Mouse (Mus musculus): ENCODE measurements around the gene Eml3. TPM values are rescaled to one million over a fixed set of nuclear protein-coding genes. Genes with fewer than 3 reads are reported as not detected.
"Not testable (repeated sequence)": the region's sequence is repeated elsewhere in the genome, so short reads cannot be mapped to it uniquely, and the experiment has no call there.

Eml3 gene
- total RNA-seq (2015; ENCODE audit: low replicate concordance), result 6.5 and 9.6 TPM in 2 replicates
- total RNA-seq (2017; ENCODE audit: low replicate concordance), result 7.1 and 14.0 TPM in 2 replicates

- ATAC-seq (replicated peaks; ENCODE audit: low FRiP score, poor library complexity, severe bottlenecking), result peak; percentile 85
Observed at GRCm38 (mm10) chr19:8929224-8930088, at the start of gene Eml3, which contains the start of gene Rom1. Gene Eml3 (plus strand): TSS chr19:8929552. Gene Rom1 (minus strand): TSS chr19:8929356.

DNA sequence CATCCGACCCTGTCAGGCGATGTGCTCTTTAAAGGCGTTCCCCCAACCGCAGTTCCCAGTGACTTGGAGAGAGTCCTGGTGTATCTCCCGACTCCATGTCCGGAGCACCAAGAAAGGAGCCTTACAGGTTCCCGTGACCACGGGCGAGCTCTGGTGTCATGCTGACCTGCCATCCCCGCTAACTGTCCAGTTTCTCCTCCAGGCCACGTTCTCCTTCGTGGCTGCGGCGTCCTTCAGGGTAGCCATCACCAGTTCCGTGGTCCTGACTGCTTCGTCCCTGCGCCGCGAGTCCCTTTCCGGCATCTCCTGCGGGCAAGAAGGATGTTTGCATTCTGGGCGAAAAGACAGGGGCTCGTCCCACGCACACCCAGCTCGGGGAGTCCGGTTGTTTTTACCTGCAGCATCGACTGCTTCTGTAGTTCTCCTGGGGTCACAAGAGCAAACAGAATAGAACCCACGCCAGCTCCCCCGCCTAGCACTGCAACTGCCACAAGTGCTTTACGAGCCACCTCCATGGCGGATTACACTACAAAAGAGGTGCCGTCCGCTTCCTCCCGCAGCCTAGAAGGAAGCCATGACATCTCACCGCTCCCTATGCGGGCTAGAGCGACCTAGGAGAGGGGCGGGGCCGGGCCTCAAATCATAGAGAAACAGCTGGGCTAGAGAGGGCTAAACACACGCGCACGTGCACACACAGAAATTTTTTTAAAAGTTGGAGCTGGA, 48.9 kb upstream of the Eml3 start, which contains the start of gene Uqcc3:
Gene Uqcc3 (minus strand): TSS at position 613 of the 723 bp plus-strand sequence.
- ATAC-seq (replicated peaks; ENCODE audit: low FRiP score, poor library complexity, severe bottlenecking), result peak; percentile 98

DNA sequence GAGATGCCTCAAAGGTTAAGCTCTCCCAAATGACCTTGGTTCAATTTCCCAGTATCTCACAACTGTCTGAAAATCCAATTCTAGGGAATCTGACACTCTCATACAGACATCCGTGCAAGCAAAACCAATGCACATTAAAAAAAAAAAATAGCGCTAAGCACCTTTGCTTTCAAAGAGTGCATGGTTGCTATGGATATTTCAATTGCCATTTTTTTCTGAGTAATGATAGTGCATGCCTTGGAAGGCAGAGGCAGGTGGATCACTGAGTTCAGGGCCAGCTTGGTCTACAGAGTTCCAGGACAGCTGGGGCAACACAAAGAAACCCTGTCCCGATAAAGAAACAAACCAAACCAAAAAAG, 48.3 kb upstream of the Eml3 start:
- ATAC-seq (replicated peaks; ENCODE audit: low FRiP score, poor library complexity, severe bottlenecking), result no peak

GRCm38 (mm10) chr19:8883616-8884015, 45.7 kb upstream of the Eml3 start, which contains the start of the genes Lbhd1 and Gm49403:
Gene Lbhd1 (plus strand): TSS chr19:8883732.
Gene Gm49403 (plus strand): TSS chr19:8883930.
- ATAC-seq (replicated peaks; ENCODE audit: low FRiP score, poor library complexity, severe bottlenecking), result no peak

DNA sequence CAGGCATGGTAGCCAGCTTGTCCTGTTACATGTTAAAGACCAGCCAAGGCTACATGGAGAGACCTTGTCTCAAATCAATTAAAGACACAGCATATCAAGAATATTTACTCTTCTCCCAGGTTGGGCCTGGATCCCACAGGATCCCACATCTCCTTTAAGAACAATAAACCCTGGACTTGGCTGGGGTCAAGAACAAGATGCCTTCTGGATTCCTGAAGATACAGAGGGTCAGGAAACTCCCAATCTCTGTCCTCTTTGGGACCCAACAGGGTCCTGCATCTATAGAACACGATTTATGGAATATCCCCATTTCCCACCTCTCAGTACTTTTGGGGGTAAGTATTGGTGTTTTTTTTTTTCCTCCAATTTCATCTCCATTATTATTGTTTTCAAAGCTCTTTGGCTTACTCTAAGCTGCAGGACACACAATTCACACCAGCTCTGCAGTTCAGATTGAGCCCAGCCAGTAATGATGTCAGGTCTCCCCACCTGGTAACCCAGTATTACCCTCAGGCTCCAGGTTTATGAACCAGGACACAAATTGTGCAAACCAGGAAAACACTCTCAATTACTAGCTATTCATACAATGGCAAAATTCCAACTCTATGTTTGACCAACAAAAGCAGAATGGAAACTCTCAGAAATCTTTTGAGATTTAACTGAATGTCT, 42.3 kb upstream of the Eml3 start:
- ATAC-seq (replicated peaks; ENCODE audit: low FRiP score, poor library complexity, severe bottlenecking), result no peak

- ATAC-seq (replicated peaks; ENCODE audit: low FRiP score, poor library complexity, severe bottlenecking), result 0 out of 2 replicates have a peak, but pooled peaks have one; percentile 39
Observed at GRCm38 (mm10) chr19:8887585-8888463, 41.5 kb upstream of the Eml3 start.

DNA sequence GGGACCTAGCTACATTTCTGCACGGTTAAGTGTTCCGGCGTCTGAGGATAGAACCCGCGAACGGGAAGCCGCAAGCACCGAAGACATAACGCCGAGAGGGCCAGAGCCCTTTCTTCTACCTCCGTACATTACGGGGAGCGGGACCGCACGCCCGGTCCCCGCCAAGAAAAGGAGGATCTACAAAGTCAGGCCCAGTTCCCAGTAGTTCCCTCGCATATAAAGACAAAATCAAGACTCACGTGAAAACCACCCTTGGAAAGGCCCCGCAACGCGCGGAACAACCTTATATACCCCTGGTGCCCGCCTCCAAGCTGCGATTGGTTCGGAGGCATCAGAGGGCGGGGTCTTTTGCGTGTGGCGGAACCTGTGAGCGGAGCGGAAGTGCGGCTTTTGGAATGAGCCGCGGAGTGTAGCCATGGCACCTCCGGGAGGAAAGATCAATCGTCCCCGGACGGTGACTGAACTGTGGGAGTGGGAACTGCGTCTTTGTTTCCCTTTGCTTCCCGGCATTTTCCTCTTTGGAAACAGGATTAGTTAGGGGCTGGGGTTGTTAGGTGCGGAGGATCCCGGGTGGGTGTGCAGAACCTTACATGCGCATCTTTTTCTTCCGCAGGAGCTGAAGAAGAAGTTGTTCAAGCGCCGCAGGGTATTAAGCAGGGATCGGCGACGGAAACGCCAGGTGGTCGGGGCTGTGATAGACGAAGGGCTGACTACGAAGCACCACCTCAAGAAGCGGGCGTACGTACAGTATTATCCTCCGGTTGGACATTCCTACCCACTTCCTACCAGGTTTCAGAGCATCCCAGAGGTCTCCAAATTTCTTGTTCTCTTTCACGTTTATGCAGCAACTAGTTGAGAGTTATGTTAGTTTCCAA, 40.6 kb upstream of the Eml3 start, which contains the start of the genes 1810009A15Rik and Gm49416:
Gene 1810009A15Rik (plus strand): TSS at position 343 of the 875 bp plus-strand sequence.
Gene Gm49416 (plus strand): TSS at position 416 of the 875 bp plus-strand sequence.
- peak; percentile 94 for ATAC-seq (replicated peaks; ENCODE audit: low FRiP score, poor library complexity, severe bottlenecking)

DNA sequence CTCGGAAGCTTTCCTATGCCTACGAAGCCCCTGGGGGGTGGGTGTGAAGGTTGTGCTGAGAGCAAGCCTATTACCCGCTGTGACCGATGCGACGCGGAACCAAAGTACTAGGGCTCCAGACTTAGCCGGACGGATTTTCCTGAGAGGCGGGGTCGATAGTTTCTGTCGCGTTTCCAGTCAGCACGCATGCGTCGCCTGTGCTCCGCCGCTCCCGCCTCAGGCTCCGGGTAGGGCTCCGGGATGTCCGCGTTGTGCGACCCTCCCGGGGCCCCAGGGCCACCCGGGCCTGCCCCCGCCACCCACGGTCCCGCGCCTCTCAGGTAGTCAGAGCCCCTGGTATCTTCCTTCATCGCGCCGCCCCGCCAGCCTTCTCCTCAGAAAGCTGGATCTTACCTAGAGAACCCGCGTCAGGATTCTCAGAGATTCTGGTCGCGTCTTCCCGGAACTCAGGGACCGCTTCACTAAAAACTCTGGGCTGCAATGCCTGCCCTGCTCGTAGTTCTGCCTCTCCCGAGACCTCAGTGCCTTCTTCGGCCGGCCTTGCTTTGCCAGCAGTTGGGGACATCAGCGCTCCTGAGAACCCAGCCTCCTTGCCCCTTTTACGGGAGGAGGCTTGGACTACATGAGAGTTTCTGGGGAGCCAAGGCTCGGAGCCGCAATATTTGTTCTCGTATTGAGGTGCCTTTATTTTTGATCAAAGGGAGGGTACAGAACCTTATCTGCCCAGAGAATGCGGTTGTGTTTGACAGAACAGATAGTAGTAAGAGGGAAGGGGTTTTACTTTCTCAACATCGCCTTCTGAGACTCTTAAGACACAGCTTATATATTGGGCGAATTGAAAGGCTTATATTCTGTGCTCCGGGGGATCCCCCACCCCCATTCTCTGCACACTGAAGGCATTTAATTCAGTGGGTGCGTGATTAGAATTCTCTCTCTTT, 36.3 kb upstream of the Eml3 start, which contains the start of gene Ints5:
Gene Ints5 (plus strand): TSS at position 177 of the 938 bp plus-strand sequence.
- ATAC-seq (replicated peaks; ENCODE audit: low FRiP score, poor library complexity, severe bottlenecking), result peak; percentile 68

DNA sequence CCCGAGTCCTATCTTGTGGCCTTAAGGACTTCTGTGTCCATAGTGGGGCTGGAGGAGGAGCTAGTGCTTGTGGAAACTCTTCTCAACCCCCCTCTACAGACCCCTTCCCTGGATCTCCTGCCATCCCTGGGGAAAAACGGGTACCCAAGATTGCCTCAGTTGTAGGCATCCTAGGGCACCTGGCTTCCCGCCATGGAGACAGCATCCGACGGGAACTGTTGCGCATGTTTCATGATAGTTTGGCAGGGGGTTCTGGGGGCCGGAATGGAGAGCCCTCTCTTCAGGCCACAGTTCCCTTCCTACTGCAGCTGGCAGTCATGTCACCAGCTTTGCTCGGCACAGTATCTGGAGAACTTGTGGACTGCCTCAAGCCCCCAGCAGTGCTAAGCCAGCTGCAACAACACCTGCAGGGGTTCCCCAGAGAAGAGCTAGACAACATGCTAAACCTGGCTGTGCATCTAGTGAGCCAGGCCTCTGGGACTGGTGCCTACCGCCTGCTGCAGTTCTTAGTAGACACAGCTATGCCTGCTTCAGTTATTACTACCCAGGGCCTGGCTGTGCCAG, 33.9 kb upstream of the Eml3 start:
- no peak for ATAC-seq (replicated peaks; ENCODE audit: low FRiP score, poor library complexity, severe bottlenecking)

DNA sequence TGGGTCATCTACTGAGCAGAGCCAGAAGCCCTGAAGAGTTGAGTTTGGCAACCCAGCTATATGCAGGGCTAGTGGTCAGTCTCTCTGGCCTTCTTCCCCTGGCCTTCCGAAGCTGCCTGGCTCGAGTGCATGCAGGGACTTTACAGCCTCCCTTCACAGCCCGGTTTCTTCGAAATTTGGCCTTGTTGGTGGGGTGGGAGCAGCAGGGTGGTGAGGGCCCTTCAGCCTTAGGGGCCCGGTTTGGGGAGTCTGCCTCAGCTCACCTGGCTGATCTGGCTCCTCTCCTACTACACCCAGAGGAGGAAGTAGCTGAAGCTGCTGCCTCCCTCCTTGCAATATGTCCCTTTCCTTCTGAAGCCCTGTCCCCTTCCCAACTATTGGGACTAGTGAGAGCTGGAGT, 33.1 kb upstream of the Eml3 start:
- ATAC-seq (replicated peaks; ENCODE audit: low FRiP score, poor library complexity, severe bottlenecking), result not testable (repeated sequence)

- peak; percentile 55 for ATAC-seq (replicated peaks; ENCODE audit: low FRiP score, poor library complexity, severe bottlenecking)
Observed at GRCm38 (mm10) chr19:8897211-8897864, 32.0 kb upstream of the Eml3 start.

DNA sequence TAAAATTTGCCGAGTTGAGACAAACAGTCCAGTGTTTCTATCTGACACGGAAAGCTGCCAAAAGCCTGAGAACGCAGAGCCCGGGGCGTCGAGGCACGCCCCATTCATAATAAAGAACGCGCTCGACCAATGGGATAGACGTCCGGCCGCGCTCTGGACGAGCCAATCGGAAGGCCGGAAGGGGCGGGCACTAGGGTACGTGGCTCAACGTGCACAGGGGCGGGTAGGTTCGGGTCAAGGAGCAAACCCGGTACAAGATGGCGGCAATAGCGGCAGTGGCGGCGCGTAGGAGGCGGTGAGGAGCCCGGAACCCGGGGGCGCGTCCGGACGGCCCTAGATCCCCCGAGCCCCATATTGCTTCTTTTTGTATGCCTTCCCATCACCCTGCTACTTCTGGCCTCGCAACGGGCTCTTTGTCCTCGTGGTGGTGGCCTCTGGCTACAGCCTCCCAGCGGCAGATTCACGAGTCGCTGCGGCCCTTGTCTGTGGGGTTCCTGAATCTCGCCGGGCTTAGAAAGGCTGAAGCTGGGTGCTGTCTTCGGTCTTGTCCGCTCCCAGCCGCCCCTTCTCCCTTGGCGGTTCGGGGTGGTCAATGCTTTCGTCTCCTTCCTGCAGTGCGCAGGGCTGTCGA, 31.4 kb upstream of the Eml3 start, which contains the start of gene Ganab:
Gene Ganab (plus strand): TSS at position 207 of the 631 bp plus-strand sequence.
- peak; percentile 97 for ATAC-seq (replicated peaks; ENCODE audit: low FRiP score, poor library complexity, severe bottlenecking)

DNA sequence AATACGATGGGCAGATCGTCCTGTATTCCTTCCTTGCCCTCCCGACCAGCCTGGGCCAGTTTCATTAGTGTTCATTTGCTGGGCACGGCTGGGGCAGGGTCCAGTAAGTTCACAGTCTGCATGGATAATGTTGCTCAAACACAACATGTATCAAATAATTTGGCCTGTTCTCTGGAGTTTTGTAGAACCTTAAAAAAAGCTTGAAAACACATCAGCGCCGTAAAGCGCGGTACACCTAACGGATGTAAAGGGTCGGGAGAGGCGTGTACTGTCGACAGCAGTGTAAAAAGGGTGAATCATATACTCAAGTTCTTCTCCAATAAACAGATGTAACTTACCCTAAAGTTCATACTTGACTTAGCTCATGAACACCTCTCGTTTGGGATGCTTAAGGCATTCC, 30.8 kb upstream of the Eml3 start:
- ATAC-seq (replicated peaks; ENCODE audit: low FRiP score, poor library complexity, severe bottlenecking), result no peak; the same call in 1 of the 2 replicates

GRCm38 (mm10) chr19:8899079-8899478, 30.3 kb upstream of the Eml3 start:
- no peak for ATAC-seq (replicated peaks; ENCODE audit: low FRiP score, poor library complexity, severe bottlenecking)

DNA sequence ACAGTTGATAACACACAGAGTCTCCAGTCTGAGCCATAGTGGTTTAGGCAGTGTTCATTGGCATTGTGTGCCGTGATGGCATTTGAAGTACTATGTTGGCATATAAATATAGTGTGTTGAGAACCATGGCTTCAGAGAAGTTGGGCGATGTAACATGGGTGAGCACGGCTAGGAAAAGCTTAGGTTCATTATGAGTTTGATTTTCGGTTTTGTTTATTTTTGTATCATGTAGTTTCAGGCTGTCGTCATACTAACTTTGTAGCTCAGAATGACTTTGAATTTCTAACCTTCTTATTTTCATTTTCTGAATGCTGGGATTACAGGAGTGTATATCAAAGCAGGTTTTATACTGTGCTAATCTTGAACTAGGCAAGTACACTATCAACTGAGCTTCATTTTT, 25.9 kb upstream of the Eml3 start:
- no peak for ATAC-seq (replicated peaks; ENCODE audit: low FRiP score, poor library complexity, severe bottlenecking)
